ENCODE assay signal across 7 mouse cellular contexts in the genomic region with DNA sequence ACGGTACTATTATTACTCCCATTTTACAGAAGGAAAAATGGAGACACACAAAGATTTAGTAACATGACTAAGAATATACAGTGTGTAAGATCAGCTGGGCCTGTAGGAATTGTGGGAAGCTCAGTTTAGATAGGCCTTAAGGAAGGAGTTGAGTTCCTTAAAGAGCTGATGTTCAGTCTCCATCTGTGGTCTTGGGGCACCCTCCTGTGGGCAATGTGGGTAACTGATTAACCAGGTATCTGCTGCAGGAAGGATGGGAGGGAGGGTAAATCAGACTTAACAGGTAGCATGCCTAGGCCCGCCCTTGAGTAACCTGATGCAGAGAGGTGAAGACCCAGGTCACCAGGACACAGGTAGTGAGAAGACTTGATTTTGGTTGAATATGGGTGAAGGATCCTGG. TPM values are rescaled to one million over a fixed set of nuclear protein-coding genes. Genes with fewer than 3 reads are reported as not detected.
DNase-seq lines count a peak whose midpoint lies in the region; ATAC-seq and TF ChIP-seq lines count a peak whose summit lies in the region.

No protein-coding gene starts in this region.

- H3K4me3 ChIP-seq in neural tube, embryonic 12.5 days = no peak overlapping the region
- no peak overlapping the region for H3K4me3 ChIP-seq in liver, embryonic 14.5 days (ENCODE audit: insufficient read depth in 1 of 2, low read depth in 2 of 2, low read length in 2 of 2)

- TF ChIP-seq EP300 in liver, embryonic 14.5 days (IDR thresholded peaks at IDR 0.05; ENCODE audit: low read depth) = no peak

- ATAC-seq in neural tube, embryonic 12.5 days (ENCODE audit: low FRiP score, low read depth) = 0 out of 2 replicates have a peak, but pooled peaks have one; percentile 18
- no peak for ATAC-seq in liver, embryonic 14.5 days (ENCODE audit: insufficient read depth)

- H3K9me3 ChIP-seq in neural tube, embryonic 12.5 days = no peaks in the 10 kb centered on the region
- no peaks in the 10 kb centered on the region for H3K9me3 ChIP-seq in liver, embryonic 14.5 days (ENCODE audit: control insufficient read depth, low read length)

- H3K4me1 ChIP-seq in neural tube, embryonic 12.5 days = no peaks in the 10 kb centered on the region
- H3K4me1 ChIP-seq in liver, embryonic 14.5 days (replicated peaks; ENCODE audit: control insufficient read depth in 2 of 2, insufficient read depth in 2 of 2, low read length in 1 of 2) = no peaks in the 10 kb centered on the region

- peak; percentile 45 for TF ChIP-seq CTCF in liver, embryonic 14.5 days (IDR thresholded peaks at IDR 0.05; ENCODE audit: low read depth)

- H3K27me3 ChIP-seq in neural tube, embryonic 12.5 days (replicated peaks) = no peaks in the 10 kb centered on the region
- H3K27me3 ChIP-seq in liver, embryonic 14.5 days (ENCODE audit: control insufficient read depth, insufficient read depth, low read length) = no peaks in the 10 kb centered on the region

- H3K9ac ChIP-seq in neural tube, embryonic 12.5 days = no peak overlapping the region
- no peak overlapping the region for H3K9ac ChIP-seq in liver, embryonic 14.5 days (replicated peaks)

- no peak overlapping the region for H3K27ac ChIP-seq in neural tube, embryonic 12.5 days
- no peak overlapping the region for H3K27ac ChIP-seq in liver, embryonic 14.5 days

- WGBS in neural tube, embryonic 12.5 days = 81% methylated on average over 2 of the region's 2 CpGs
- WGBS in liver, embryonic 14.5 days (ENCODE audit: insufficient replicate concordance) = 60% methylated on average over 2 of the region's 2 CpGs

- H3K4me2 ChIP-seq in neural tube, embryonic 12.5 days (replicated peaks) = no peak overlapping the region
- no peak overlapping the region for H3K4me2 ChIP-seq in liver, embryonic 14.5 days (ENCODE audit: low read depth)

- peaks cover 8% of the 10 kb centered on the region for H3K36me3 ChIP-seq in neural tube, embryonic 12.5 days
- no peaks in the 10 kb centered on the region for H3K36me3 ChIP-seq in liver, embryonic 14.5 days (replicated peaks; ENCODE audit: control insufficient read depth, insufficient read depth, low read depth)

- DNase-seq in neural tube, embryonic 10.5 days (ENCODE audit: extremely low spot score, low spot score) = no peak
- DNase-seq in R1 (ENCODE audit: low read depth, low spot score) = peak; percentile 46
- DNase-seq in cerebellum, adult 9-11 months = peak; percentile 38
- DNase-seq in induced T-regulatory cell, adult 2 months (ENCODE audit: low read depth) = peak; percentile 80
- no peak for DNase-seq in liver, embryonic 14.5 days (ENCODE audit: low read depth in 3 of 3, low spot score in 3 of 3)
- DNase-seq in right cerebral cortex, adult 2 months (ENCODE audit: low spot score in 2 of 2) = peak; percentile 35 to 46

RNA-seq across cellular contexts. Expression of gene Cers4, which starts 23.3 kb away (rescaled TPM):
- 20.4 and 24.3 TPM in 2 replicates for polyA plus RNA-seq in neural tube, embryonic 12.5 days (2016; fragmentation: Nextera tagmentation; extraction: Ambion mirVana)
- polyA plus RNA-seq in liver, embryonic 14.5 days (2012; rRNA removed) = 1.0 and 1.4 TPM in 2 replicates
- 1.2 and 1.7 TPM in 2 replicates for polyA plus RNA-seq in liver, embryonic 14.5 days (2014; fragmentation: Nextera tagmentation; extraction: Ambion mirVana)

Comparison
In these comparisons a context has a peak if more than half of its experiments do, and no peak if none do; other contexts are left out.
1. DNase-seq: peak in R1 (single experiment), cerebellum, adult 9-11 months (single experiment), induced T-regulatory cell, adult 2 months (single experiment) and right cerebral cortex, adult 2 months (2 of 2); none in neural tube, embryonic 10.5 days (single experiment) and liver, embryonic 14.5 days (0 of 3).